Mouse (Mus musculus) lung, embryonic 15.5 days (tissue): Measurements from ENCODE around the gene Ovol2. TPM values are rescaled to one million over a fixed set of nuclear protein-coding genes. Genes with fewer than 3 reads are reported as not detected.

Experiments
- ATAC-seq: fragments of 200-750 bp; cut with Nextera tagmentation; 2 replicates; pipeline ENCODE4 v1.8.0; 2017; ENCODE audit warnings: moderate number of reproducible peaks, borderline replicate concordance; ENCODE audit not compliant: low FRiP score, low TSS enrichment; ENCODE audit errors: extremely low read depth
- H3K27ac ChIP-seq: fragments of 300-500 bp; sonication (generic); 2 replicates; pipeline ENCODE4 v1.5.1; 2015; ENCODE audit warnings: moderate library complexity, mild to moderate bottlenecking, inconsistent platforms
- H3K27me3 ChIP-seq: fragments of 300-500 bp; sonication (generic); 2 replicates; pipeline ENCODE4 v1.6.1; 2015; ENCODE audit warnings: inconsistent platforms
- H3K36me3 ChIP-seq: fragments of 300-500 bp; sonication (generic); 2 replicates; pipeline ENCODE4 v1.6.1; 2015; ENCODE audit warnings: inconsistent platforms
- H3K4me1 ChIP-seq: fragments of 300-500 bp; sonication (generic); 2 replicates; pipeline ENCODE4 v1.6.1; 2015; ENCODE audit warnings: inconsistent platforms
- H3K4me2 ChIP-seq: fragments of 300-500 bp; sonication (generic); 2 replicates; pipeline ENCODE4 v1.6.1; 2015; ENCODE audit warnings: inconsistent platforms, mild to moderate bottlenecking, moderate library complexity
- H3K4me3 ChIP-seq: fragments of 300-500 bp; sonication (generic); 2 replicates; pipeline ENCODE4 v1.5.1; 2015; ENCODE audit warnings: mild to moderate bottlenecking, inconsistent platforms
- H3K9ac ChIP-seq: fragments of 300-500 bp; sonication (generic); 2 replicates; pipeline ENCODE4 v1.6.1; 2015; ENCODE audit warnings: inconsistent platforms
- H3K9me3 ChIP-seq: fragments of 300-500 bp; sonication (generic); 2 replicates; pipeline ENCODE4 v1.6.1; 2016; ENCODE audit warnings: inconsistent platforms
- WGBS: fragments of 180-500 bp; shearing (Covaris S2); methylation state at CpG from one replicate; pipeline ENCODE4 v1.1.7; 2015; 5-methylcytosine and 5-hydroxymethylcytosine counted together
- polyA plus RNA-seq: library from polyadenylated mRNA; unstranded; fragments of >200 nt; fragmentation: Nextera tagmentation; extraction: Ambion mirVana; gene quantifications from 2 replicates; pipeline ENCODE4 v1.2.1, GENCODE M21; 2015

Gene Ovol2
- polyA plus RNA-seq, 1 experiment from 2014 or later: 4.8 TPM

- H3K36me3 ChIP-seq: 0 out of 2 replicates have a peak, but pooled peaks cover 2% of the 10 kb centered on the region
- 54% methylated on average over 5 of the region's 5 CpGs for whole genome bisulfite sequencing
- peak; percentile 34; the same call in 1 of the 2 replicates for ATAC-seq
- no peak overlapping the region for H3K4me2 ChIP-seq
- H3K9me3 ChIP-seq: no peaks in the 10 kb centered on the region
- H3K4me3 ChIP-seq: no peak overlapping the region
- H3K4me1 ChIP-seq: no peaks in the 10 kb centered on the region
- H3K27ac ChIP-seq: peak overlapping the region; percentile 51
- H3K27me3 ChIP-seq: no peaks in the 10 kb centered on the region
- H3K9ac ChIP-seq: no peak overlapping the region
Observed at GRCm38 (mm10) chr2:144310273-144310672, 21.7 kb downstream of the Ovol2 start.

DNA sequence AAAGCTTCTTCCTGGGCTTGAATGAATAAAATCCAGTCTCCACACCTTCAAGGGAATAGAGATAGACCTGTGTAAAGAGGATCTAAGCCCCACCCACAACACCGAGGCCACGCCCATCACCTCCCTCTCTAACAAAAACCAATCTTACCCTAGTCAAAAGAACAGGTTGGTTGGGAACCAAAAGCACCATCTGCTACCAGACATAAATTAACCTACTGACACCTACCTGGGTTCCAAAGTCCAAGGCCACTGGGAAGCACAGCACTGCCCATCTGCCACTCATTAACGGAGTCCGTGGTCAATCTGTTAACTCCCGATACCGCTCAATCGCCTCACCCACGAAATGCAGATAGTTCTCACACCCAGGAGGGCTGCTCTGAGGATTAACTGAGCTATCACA lies 23.4 kb downstream of the Ovol2 start:
- no peak for ATAC-seq
- Histone ChIP-seq H3K9me3 (no peaks in the 10 kb centered on the region), H3K27me3 (no peaks in the 10 kb centered on the region), H3K27ac (no peak overlapping the region), H3K36me3 (0 out of 2 replicates have a peak, but pooled peaks cover 2% of the 10 kb centered on the region), H3K9ac (no peak overlapping the region), H3K4me1 (no peaks in the 10 kb centered on the region), H3K4me2 (no peak overlapping the region), H3K4me3 (no peak overlapping the region)
- WGBS: 59% methylated on average over 8 of the region's 8 CpGs

GRCm38 (mm10) chr2:144305721-144306294 lies 26.1 kb downstream of the Ovol2 start:
- Histone ChIP-seq H3K4me1 (no peaks in the 10 kb centered on the region), H3K9ac (no peak overlapping the region), H3K9me3 (no peaks in the 10 kb centered on the region), H3K27ac (no peak overlapping the region), H3K36me3 (no peaks in the 10 kb centered on the region), H3K4me3 (no peak overlapping the region), H3K4me2 (no peak overlapping the region), H3K27me3 (no peaks in the 10 kb centered on the region)
- 65% methylated on average over 18 of the region's 18 CpGs for WGBS
- no peak for ATAC-seq

GRCm38 (mm10) chr2:144301101-144301500 lies 30.8 kb downstream of the Ovol2 start:
- H3K4me3 ChIP-seq: no peak overlapping the region
- no peak overlapping the region for H3K4me2 ChIP-seq
- no peaks in the 10 kb centered on the region for H3K27me3 ChIP-seq
- no peaks in the 10 kb centered on the region for H3K9me3 ChIP-seq
- no peaks in the 10 kb centered on the region for H3K36me3 ChIP-seq
- no peak overlapping the region for H3K9ac ChIP-seq
- H3K4me1 ChIP-seq: no peaks in the 10 kb centered on the region
- 93% methylated on average over 11 of the region's 11 CpGs for WGBS
- no peak for ATAC-seq
- H3K27ac ChIP-seq: 0 out of 2 replicates have a peak overlapping the region, but pooled peaks have one; percentile 3

DNA sequence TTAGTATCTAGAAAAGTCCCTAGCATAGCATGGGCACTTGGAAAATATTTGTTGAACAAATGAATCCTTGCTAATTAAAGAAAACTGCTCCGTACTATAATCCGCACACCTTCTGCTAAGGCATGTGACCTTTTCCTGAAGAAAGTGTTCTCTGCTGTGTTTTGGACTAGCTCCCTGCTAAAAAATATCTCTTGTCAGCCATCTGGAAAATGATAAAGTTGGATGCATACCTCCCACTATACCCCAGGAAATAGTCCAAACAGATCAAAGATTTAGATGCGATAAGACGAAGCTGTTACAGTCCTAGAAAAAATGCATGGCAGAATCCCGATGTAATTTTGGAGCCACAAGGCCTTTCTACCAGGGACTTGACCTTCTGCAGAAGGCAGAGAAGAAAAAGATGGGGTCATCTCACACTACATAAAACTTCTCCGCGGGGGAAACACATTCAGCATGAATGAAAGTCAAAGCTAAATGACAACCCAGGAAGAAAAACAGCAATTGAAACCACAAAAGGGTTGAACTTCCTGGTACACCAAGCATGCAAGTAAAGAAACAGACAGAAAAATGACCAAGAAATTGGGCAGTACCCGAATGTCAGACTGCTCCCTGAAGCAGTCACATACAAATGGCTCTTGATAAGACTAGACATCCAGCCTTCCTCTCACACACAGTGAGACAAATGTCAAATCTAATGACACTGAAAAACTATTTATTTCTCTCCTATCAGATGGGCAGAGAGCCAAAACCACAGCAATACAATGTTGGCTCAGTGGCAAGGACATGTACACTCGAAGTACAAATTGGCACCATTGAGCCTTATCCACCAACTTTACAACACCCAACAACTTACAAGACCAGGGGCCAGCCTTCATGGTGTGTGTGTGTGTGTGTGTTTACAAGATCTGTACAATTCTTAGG lies 31.9 kb downstream of the Ovol2 start:
- no peak for ATAC-seq
- H3K27ac ChIP-seq: no peak overlapping the region
- no peak overlapping the region for H3K9ac ChIP-seq
- H3K4me3 ChIP-seq: no peak overlapping the region
- no peaks in the 10 kb centered on the region for H3K36me3 ChIP-seq
- H3K9me3 ChIP-seq: no peaks in the 10 kb centered on the region
- H3K4me1 ChIP-seq: no peaks in the 10 kb centered on the region
- WGBS: 49% methylated on average over 9 of the region's 9 CpGs
- no peak overlapping the region for H3K4me2 ChIP-seq
- no peaks in the 10 kb centered on the region for H3K27me3 ChIP-seq

GRCm38 (mm10) chr2:144295145-144295735 lies 36.7 kb downstream of the Ovol2 start:
- no peaks in the 10 kb centered on the region for H3K9me3 ChIP-seq
- H3K4me2 ChIP-seq: no peak overlapping the region
- no peak overlapping the region for H3K27ac ChIP-seq
- H3K4me3 ChIP-seq: no peak overlapping the region
- 55% methylated on average over 9 of the region's 9 CpGs for WGBS
- H3K36me3 ChIP-seq: no peaks in the 10 kb centered on the region
- ATAC-seq: no peak
- no peak overlapping the region for H3K9ac ChIP-seq
- no peaks in the 10 kb centered on the region for H3K4me1 ChIP-seq
- no peaks in the 10 kb centered on the region for H3K27me3 ChIP-seq

DNA sequence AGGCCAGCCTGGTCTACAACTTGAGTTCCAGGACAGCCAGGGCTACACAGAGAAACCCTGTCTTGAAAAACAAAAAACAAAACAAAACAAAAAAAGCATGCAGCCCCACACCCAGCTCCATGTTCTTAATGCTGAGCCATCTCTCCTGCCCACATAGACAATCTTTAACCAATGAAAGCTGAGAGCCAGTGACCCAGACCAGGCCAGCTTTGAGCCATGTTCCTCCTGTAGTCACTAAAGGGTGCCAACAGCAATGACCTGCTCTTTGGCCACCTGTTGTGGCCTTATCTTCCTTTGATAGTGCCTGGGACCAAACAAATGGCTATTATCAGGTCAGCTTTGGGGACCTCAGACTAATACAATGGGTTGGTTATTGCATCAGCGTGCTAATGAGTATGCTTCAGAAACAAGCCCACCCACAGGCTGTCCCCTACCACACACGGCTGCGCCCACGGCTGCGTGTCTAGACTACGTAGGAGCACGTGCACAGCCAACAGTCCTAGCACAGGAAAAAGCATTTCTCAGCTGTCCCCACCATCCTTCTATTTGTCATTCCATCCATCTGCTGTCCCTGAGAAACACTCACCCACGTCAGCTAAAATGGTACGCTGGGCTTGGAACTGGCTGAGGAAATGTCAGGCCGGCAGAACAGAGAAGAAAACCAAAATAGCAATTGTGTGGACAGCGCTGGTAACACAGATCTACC lies 40.2 kb downstream of the Ovol2 start:
- H3K27me3 ChIP-seq: no peaks in the 10 kb centered on the region
- H3K27ac ChIP-seq: no peak overlapping the region
- H3K4me1 ChIP-seq: no peaks in the 10 kb centered on the region
- no peak for ATAC-seq
- H3K9me3 ChIP-seq: no peaks in the 10 kb centered on the region
- 71% methylated on average over 11 of the region's 11 CpGs for WGBS
- H3K4me2 ChIP-seq: no peak overlapping the region
- no peaks in the 10 kb centered on the region for H3K36me3 ChIP-seq
- H3K9ac ChIP-seq: no peak overlapping the region
- H3K4me3 ChIP-seq: no peak overlapping the region

- Histone ChIP-seq H3K9ac (no peak overlapping the region), H3K4me3 (no peak overlapping the region), H3K36me3 (no peaks in the 10 kb centered on the region), H3K9me3 (no peaks in the 10 kb centered on the region), H3K27me3 (no peaks in the 10 kb centered on the region), H3K4me2 (no peak overlapping the region), H3K4me1 (no peaks in the 10 kb centered on the region), H3K27ac (no peak overlapping the region)
- no peak for ATAC-seq
- 84% methylated on average over 7 of the region's 7 CpGs for WGBS
Observed at GRCm38 (mm10) chr2:144290321-144290720, 41.6 kb downstream of the Ovol2 start.

- H3K27ac ChIP-seq: no peak overlapping the region
- no peaks in the 10 kb centered on the region for H3K9me3 ChIP-seq
- no peak overlapping the region for H3K4me2 ChIP-seq
- H3K9ac ChIP-seq: no peak overlapping the region
- no peak overlapping the region for H3K4me3 ChIP-seq
- 64% methylated on average over 3 of the region's 3 CpGs for WGBS
- no peaks in the 10 kb centered on the region for H3K4me1 ChIP-seq
- no peaks in the 10 kb centered on the region for H3K27me3 ChIP-seq
- no peak for ATAC-seq
- H3K36me3 ChIP-seq: peaks cover 23% of the 10 kb centered on the region
Observed at GRCm38 (mm10) chr2:144281417-144281816, 50.5 kb downstream of the Ovol2 start.

DNA sequence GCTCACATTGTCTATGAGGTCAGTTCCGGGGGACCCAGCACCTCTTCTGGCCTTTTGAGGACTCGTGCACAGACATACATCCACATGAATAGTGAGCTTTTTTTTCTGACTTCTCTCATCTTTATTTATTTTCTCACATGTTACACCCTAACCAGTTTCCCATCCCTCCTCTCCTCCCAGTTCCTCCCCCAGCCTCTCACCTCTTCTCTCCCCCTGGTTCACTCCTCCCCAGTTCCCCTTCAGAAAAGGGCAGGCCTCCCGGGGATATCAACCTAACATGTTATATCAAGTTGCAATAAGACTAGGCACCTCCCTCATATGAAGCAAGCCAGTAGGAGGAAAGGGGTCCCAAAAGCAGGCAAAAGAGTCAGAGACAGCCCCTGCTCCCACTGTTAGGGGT lies 51.4 kb downstream of the Ovol2 start:
- H3K36me3 ChIP-seq: peaks cover 27% of the 10 kb centered on the region
- no peak overlapping the region for H3K27ac ChIP-seq
- H3K4me1 ChIP-seq: no peaks in the 10 kb centered on the region
- 78% methylated on average over 3 of the region's 3 CpGs for WGBS
- H3K4me3 ChIP-seq: no peak overlapping the region
- H3K27me3 ChIP-seq: no peaks in the 10 kb centered on the region
- no peak overlapping the region for H3K4me2 ChIP-seq
- no peak overlapping the region for H3K9ac ChIP-seq
- ATAC-seq: no peak
- H3K9me3 ChIP-seq: no peaks in the 10 kb centered on the region

- H3K4me1 ChIP-seq: peaks cover 5% of the 10 kb centered on the region
- no peaks in the 10 kb centered on the region for H3K27me3 ChIP-seq
- peaks cover 27% of the 10 kb centered on the region for H3K36me3 ChIP-seq
- H3K9ac ChIP-seq: no peak overlapping the region
- H3K4me2 ChIP-seq: no peak overlapping the region
- WGBS: 52% methylated on average over 5 of the region's 5 CpGs
- no peaks in the 10 kb centered on the region for H3K9me3 ChIP-seq
- H3K4me3 ChIP-seq: no peak overlapping the region
- ATAC-seq: no peak
- H3K27ac ChIP-seq: no peak overlapping the region
Observed at GRCm38 (mm10) chr2:144279742-144280141, 52.2 kb downstream of the Ovol2 start.
